Mouse (Mus musculus): ENCODE data around the gene Lin52. TPM values are rescaled to one million over a fixed set of nuclear protein-coding genes. Genes with fewer than 3 reads are reported as not detected.

Lin52 gene
- polyA plus RNA-seq, 1 experiment, result 0.09 TPM

DNA sequence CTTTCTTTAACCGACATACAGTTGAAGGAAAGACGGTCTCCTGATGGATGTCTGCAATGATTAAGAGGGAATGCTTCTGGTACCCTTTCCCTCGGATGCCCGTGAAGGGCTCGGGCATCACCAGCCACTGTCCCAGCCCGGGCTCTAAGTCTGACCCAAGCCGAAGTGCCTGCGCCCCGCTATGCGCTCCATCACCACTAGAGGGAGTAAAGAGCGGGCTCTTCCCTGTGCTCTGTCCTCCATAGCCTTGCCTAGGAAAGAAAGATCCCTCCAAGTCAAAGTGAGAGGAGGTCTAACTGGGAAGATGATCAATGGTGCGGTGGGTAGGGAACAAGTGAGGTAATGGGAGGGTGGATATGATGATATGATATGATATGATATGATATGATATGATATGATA is 94.8 kb downstream of the Lin52 start:
- no peaks in the 10 kb centered on the region for H3K4me1 ChIP-seq (ENCODE audit: control insufficient read depth)
- no peaks in the 10 kb centered on the region for H3K36me3 ChIP-seq (ENCODE audit: control insufficient read depth)
- no peak overlapping the region for H3K4me3 ChIP-seq (replicated peaks)
- TF ChIP-seq TAL1 (IDR thresholded peaks at IDR 0.05; ENCODE audit: low read length) (no peak), GATA1 (IDR thresholded peaks at IDR 0.05; ENCODE audit: low read length) (no peak)
- H3K9me3 ChIP-seq (ENCODE audit: control insufficient read depth, low read length), result no peaks in the 10 kb centered on the region
- H3K27me3 ChIP-seq (ENCODE audit: control insufficient read depth), result no peaks in the 10 kb centered on the region; the same call in 1 of the 2 replicates

DNA sequence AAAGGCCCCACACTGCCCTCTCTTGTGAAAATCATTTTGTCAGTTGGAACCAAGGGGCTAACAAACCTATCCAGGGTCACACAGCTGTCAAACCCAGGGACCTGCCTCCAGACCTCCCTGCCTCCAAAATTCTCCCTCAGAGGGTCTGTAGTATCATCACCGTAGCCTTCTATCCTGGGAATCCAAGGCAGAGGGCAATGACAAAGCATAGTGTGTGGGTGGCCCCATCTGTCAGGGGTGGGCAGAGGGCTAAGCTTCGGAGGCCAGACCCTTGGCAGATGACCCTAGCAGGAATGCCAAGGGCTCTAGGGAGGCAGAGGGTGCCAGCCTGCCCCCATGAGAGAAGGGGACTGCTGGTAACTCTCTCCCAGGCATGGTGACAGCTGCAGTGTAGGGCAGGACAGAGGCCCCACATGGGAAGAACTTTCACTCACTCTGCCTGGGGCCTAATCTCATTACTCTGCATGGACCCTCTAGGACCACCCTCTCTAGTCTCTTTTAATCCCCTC is 95.4 kb downstream of the Lin52 start:
- TF ChIP-seq GATA1 (IDR thresholded peaks at IDR 0.05; ENCODE audit: low read length), result no peak
- TF ChIP-seq TAL1 (IDR thresholded peaks at IDR 0.05; ENCODE audit: low read length), result no peak
- no peaks in the 10 kb centered on the region for H3K9me3 ChIP-seq (ENCODE audit: control insufficient read depth, low read length)
- no peaks in the 10 kb centered on the region for H3K36me3 ChIP-seq (ENCODE audit: control insufficient read depth)
- no peak overlapping the region for H3K4me3 ChIP-seq (replicated peaks)
- no peaks in the 10 kb centered on the region; the same call in 1 of the 2 replicates for H3K27me3 ChIP-seq (ENCODE audit: control insufficient read depth)
- H3K4me1 ChIP-seq (ENCODE audit: control insufficient read depth), result no peaks in the 10 kb centered on the region

DNA sequence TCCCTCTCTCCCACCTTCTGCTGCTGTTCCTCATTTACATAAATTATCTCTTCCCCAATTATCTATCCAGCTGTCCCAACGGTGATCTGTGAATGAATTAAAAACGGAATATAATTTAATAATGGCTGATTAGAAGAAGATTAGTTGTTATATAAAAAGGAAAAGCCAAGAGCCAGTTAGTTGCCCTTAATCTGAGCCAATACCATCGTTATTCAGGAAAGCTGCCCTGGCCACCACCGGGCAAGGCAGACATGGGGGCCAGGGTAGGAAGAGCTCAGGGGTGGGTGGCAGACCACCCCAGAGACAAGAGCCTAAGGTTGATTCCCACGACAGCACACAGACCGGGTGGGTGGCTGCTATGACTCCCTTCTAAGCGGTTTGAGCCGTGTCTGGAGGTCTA is 97.0 kb downstream of the Lin52 start:
- Histone ChIP-seq H3K27me3 (ENCODE audit: control insufficient read depth) (no peaks in the 10 kb centered on the region; the same call in 1 of the 2 replicates), H3K4me1 (ENCODE audit: control insufficient read depth) (no peaks in the 10 kb centered on the region), H3K4me3 (replicated peaks) (no peak overlapping the region), H3K36me3 (ENCODE audit: control insufficient read depth) (no peaks in the 10 kb centered on the region), H3K9me3 (ENCODE audit: control insufficient read depth, low read length) (no peaks in the 10 kb centered on the region)
- no peak for TF ChIP-seq TAL1 (IDR thresholded peaks at IDR 0.05; ENCODE audit: low read length)
- no peak for TF ChIP-seq GATA1 (IDR thresholded peaks at IDR 0.05; ENCODE audit: low read length)

GRCm38 (mm10) chr12:84555218-84555617 is 104.0 kb downstream of the Lin52 start:
- no peak overlapping the region for H3K4me3 ChIP-seq (replicated peaks)
- TF ChIP-seq GATA1 (IDR thresholded peaks at IDR 0.05; ENCODE audit: low read length) (no peak), TAL1 (IDR thresholded peaks at IDR 0.05; ENCODE audit: low read length) (no peak)
- H3K36me3 ChIP-seq (ENCODE audit: control insufficient read depth), result no peaks in the 10 kb centered on the region
- no peaks in the 10 kb centered on the region for H3K9me3 ChIP-seq (ENCODE audit: control insufficient read depth, low read length)
- no peaks in the 10 kb centered on the region for H3K4me1 ChIP-seq (ENCODE audit: control insufficient read depth)
- H3K27me3 ChIP-seq (ENCODE audit: control insufficient read depth), result no peaks in the 10 kb centered on the region; the same call in 1 of the 2 replicates

- no peaks in the 10 kb centered on the region for H3K36me3 ChIP-seq (ENCODE audit: control insufficient read depth)
- no peak overlapping the region for H3K4me3 ChIP-seq (replicated peaks)
- H3K4me1 ChIP-seq (ENCODE audit: control insufficient read depth), result no peaks in the 10 kb centered on the region
- TF ChIP-seq TAL1 (IDR thresholded peaks at IDR 0.05; ENCODE audit: low read length) (no peak), GATA1 (IDR thresholded peaks at IDR 0.05; ENCODE audit: low read length) (no peak)
- H3K9me3 ChIP-seq (ENCODE audit: control insufficient read depth, low read length), result no peaks in the 10 kb centered on the region
- H3K27me3 ChIP-seq (ENCODE audit: control insufficient read depth), result peaks cover 25% of the 10 kb centered on the region
Observed at GRCm38 (mm10) chr12:84562558-84562957, 111.3 kb downstream of the Lin52 start.

GRCm38 (mm10) chr12:84567576-84567975 is 116.4 kb downstream of the Lin52 start:
- Histone ChIP-seq H3K36me3 (ENCODE audit: control insufficient read depth) (no peaks in the 10 kb centered on the region), H3K9me3 (ENCODE audit: control insufficient read depth, low read length) (peaks cover 2% of the 10 kb centered on the region; the same call in 1 of the 2 replicates), H3K4me3 (replicated peaks) (no peak overlapping the region), H3K4me1 (ENCODE audit: control insufficient read depth) (no peaks in the 10 kb centered on the region), H3K27me3 (ENCODE audit: control insufficient read depth) (peaks cover 75% of the 10 kb centered on the region)
- TF ChIP-seq TAL1 (IDR thresholded peaks at IDR 0.05; ENCODE audit: low read length) (no peak), GATA1 (IDR thresholded peaks at IDR 0.05; ENCODE audit: low read length) (no peak)

DNA sequence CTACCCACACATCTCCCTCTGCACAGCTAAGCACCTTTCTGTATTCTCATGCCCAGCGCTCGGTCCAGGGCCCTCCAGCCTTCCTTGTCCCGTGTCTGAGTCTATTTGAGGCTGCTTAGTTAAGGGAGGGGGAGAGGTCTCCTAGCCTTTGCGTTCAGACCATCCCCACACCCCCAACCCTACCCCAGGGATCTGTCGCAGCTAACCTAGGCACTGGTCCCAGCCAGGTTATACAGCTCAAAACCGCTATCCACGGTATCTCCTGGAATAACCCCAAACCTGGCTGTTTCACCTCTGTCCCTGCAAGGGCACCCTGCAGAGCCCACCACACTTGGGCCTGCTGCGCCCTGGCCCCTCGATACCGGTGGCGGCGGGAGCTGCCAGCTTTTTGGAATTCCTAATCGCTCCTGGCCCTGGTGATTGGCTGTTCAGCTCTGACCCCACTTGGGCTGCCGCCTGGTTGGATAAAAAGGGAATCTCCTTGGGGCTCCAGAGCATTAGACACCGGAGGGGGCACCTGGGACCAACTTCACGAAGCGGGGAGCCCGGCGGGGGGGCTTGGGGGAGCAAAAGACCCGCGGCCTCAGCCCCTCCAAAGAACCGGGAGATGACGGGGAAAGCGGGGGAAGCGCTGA is 118.2 kb downstream of the Lin52 start, which contains the start of gene Vsx2:
Vsx2 (plus strand) TSS at position 427 of the 635 bp plus-strand sequence.
- Histone ChIP-seq H3K4me1 (ENCODE audit: control insufficient read depth) (no peaks in the 10 kb centered on the region), H3K27me3 (ENCODE audit: control insufficient read depth) (peaks cover 82% of the 10 kb centered on the region), H3K9me3 (ENCODE audit: control insufficient read depth, low read length) (peaks cover 2% of the 10 kb centered on the region; the same call in 1 of the 2 replicates), H3K36me3 (ENCODE audit: control insufficient read depth) (no peaks in the 10 kb centered on the region), H3K4me3 (replicated peaks) (no peak within 1 kb of the TSS)
- TF ChIP-seq GATA1 (IDR thresholded peaks at IDR 0.05; ENCODE audit: low read length) (no peak), TAL1 (IDR thresholded peaks at IDR 0.05; ENCODE audit: low read length) (no peak)

- Histone ChIP-seq H3K27me3 (ENCODE audit: control insufficient read depth) (peaks cover 87% of the 10 kb centered on the region), H3K9me3 (ENCODE audit: control insufficient read depth, low read length) (peaks cover 2% of the 10 kb centered on the region; the same call in 1 of the 2 replicates), H3K4me1 (ENCODE audit: control insufficient read depth) (no peaks in the 10 kb centered on the region), H3K36me3 (ENCODE audit: control insufficient read depth) (no peaks in the 10 kb centered on the region), H3K4me3 (replicated peaks) (no peak overlapping the region)
- TF ChIP-seq TAL1 (IDR thresholded peaks at IDR 0.05; ENCODE audit: low read length) (no peak), GATA1 (IDR thresholded peaks at IDR 0.05; ENCODE audit: low read length) (no peak)
Observed at GRCm38 (mm10) chr12:84569976-84570693, 118.9 kb downstream of the Lin52 start.

Data from erythroblast, embryonic 14.5 days (primary cell).